Mouse (Mus musculus): ENCODE data around the gene Rab3gap2. TPM values are rescaled to one million over a fixed set of nuclear protein-coding genes. Genes with fewer than 3 reads are reported as not detected.

Rab3gap2 gene
- total RNA-seq (2015) (35.4 and 37.3 TPM in 2 replicates), total RNA-seq (2017) (49.0 and 58.2 TPM in 2 replicates)

DNA sequence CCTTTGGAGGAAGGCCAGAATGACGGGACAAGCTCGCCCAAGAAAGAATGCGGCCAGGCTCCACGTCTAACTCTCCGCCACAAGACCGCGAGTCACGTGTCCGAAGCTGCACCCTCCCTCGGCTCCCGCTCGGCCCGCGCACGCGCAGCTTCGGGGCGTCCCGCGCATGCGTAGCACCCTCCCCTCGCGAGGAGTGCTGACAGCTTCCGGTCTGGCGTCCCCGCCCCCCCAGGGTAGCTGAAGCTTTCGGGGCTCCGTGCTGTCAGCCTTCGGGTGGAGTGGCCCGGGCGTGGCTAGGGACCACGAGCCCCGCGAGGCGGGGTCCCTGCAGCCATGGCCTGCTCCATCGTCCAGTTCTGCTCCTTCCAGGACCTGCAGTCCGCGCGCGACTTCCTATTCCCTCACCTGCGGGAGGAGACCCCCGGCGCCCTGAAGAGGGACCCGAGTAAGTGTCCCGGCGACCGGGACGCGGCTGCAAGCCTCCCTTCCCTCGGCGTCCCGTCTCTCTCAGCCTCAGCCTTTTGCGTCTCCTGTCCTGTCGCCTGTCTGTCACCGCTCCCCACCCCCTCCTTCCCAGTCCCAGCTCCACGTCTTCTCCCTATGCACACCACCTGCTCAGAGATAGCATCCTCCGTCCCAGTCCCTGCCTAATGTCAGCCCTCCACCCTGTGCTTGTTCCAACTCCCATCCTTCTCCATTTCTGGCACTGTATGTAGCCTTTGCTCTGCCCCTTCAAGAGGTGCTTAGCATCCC is at the start of gene Rab3gap2:
Gene Rab3gap2, plus strand, starts transcription at position 209 of the 753 bp plus-strand sequence.
- ATAC-seq (replicated peaks; ENCODE audit: poor library complexity): peak; percentile 69

DNA sequence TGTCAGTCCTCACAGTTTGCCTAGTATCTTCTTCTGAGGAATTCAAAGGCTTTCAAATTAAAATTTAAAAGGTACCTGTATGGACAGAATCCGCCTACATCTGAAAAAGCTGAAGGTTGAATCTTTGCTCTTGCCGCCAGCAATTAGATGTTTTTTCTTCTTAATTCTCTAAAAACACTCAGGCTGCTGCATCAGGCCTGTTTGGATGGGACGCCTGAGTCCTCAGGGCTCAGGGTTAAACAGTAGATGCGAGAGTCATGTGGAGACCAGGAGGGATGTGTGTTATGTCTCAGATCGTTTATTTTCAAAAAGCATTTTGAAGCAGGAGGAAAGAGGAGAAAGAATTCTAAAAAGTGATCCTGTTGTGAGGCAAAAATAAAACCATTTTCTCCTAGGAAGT is 30.3 kb upstream of the Rab3gap2 start:
- no peak for ATAC-seq (replicated peaks; ENCODE audit: poor library complexity)

DNA sequence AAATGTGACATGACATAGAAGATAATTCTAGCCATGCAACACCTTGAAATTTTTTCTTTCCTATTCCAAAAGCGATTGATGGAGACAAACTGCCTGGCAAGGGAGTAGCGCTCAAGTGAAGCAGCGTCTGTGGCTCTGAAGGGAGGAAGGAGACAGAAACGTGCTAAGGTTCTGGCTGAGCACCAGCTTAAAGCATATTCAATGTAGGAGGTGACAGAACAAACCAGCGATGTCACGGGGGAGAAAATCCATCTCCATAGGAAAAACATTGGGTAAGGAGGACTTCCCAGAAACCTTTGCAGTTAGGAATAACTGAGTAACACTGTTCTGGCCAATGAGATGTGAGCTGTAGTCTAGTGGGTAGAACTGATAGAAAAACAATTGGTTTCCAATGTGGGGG is 26.1 kb upstream of the Rab3gap2 start:
- no peak for ATAC-seq (replicated peaks; ENCODE audit: poor library complexity)

DNA sequence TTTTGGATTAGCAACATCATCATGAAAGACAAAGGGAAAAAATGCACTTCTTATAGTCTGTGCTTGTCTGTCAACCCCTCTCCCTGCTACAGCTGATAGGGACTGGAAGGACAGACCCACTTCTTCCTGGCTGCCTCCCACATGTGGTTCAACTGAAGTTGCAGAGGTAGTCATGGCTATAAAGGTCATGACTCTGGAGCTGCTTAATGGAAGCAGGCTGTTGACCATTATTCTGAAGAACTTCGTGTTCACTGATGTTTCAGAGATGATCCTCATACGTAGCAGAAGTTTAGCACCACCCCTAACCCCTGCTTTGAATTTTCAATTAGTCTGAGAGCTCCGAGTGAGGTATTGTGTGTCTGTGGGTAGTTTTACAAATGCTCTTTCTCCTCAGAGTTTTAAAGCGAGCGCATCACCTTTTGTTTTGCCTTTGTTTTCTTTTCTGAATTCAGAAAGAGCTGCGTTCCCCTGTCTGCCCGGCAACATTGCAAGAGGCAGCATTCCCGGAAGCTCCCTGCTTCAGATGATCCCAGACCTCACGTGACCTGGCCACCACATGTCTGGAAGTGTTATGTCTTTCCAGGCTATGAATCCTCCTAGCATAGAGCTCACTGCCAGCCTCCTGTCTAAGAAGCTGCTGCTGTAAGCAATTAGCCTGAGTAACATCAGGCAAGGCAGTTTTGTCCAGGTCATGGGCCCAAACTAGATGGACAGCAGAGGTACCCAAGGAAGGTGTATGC is 20.2 kb upstream of the Rab3gap2 start:
- ATAC-seq (replicated peaks; ENCODE audit: poor library complexity): no peak

DNA sequence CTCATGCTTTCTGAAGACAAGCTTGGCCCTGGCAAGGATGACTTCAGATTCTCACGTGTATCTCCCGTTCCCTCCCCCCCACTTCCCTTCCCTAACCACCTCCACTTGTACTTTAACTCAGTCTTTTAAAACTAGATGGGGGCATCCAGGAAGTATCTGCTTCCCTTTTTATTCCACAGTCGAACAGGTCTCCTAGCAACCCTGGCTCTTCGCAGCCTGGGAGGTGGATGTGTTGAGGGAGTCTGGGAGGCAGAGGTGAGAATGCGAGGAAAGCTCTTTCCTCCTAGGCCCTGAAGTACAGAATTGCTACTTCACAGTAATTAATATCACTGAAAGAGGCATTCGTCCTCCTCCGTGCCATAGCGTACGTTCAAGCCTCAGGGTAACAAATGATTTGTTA is 18.4 kb upstream of the Rab3gap2 start:
- peak; percentile 35 for ATAC-seq (replicated peaks; ENCODE audit: poor library complexity)

DNA sequence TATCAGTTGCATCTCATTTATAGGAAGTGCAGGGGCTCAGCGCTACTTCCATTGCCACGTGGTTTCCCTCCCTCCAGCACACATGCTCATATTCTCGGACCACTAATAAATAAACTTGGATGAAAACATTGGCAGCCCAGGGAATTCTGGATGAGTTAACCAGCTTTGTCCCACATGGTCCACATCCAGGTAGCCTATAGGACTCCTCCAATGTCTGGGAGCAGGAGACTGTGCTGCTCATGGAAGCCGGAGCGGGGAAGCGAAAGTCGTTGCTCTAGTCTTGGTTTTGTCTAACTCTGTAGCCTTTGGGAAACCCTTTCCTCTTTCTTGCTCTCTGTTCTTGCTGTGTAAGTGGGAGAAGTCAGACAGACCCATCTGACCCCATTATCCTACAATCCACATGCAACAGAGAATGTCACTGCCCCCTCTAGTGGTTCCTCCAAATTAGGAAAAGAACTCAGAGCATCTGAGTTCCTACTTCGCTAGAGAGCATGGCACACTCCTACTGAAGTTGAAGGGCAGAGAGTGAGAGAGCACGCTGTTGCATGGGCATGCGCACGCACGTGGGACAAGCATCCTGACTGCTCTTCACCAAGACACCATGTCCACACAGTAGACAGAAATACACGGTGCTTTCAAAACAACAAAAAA is 16.7 kb upstream of the Rab3gap2 start:
- peak; percentile 83 for ATAC-seq (replicated peaks; ENCODE audit: poor library complexity)

DNA sequence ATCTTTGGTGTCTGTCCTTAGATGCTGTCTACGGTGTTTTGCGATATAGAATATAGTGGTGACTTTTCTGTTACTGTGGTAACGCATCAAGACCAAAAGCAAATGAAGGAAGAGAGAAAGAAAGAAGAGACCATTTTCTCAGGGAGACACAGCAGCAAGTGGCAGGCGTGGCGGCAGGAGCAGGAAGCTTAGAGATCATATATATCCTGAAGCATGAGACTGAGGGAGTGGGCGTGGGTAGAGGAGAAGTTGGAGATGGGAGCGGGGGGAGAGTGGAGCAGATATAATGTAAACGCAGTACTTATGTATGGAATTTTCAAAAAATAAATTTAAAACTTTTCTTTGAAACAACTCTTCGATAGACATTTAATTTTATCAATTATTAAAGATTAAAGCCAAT is 14.0 kb upstream of the Rab3gap2 start:
- no peak for ATAC-seq (replicated peaks; ENCODE audit: poor library complexity)

DNA sequence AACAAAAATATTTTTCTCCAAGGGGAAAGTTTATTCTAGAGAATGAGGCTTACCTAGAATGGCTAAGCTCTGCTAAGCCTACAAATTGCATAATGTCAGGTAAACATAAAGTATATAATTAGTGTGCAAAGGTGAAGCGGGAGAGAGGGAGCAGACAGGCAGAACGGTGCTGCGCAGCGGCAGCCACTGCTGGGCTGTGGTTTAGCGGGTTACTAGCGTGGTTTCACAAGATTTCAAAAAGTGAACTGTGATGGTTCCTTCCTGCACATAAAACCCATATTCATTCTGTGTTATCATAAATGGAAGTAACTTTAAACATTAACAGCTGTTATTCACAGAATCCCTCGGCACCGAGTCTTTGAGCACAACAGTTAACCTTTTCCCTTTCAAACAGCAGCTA is 11.8 kb upstream of the Rab3gap2 start:
- ATAC-seq (replicated peaks; ENCODE audit: poor library complexity): peak; percentile 32; the same call in 1 of the 2 replicates

DNA sequence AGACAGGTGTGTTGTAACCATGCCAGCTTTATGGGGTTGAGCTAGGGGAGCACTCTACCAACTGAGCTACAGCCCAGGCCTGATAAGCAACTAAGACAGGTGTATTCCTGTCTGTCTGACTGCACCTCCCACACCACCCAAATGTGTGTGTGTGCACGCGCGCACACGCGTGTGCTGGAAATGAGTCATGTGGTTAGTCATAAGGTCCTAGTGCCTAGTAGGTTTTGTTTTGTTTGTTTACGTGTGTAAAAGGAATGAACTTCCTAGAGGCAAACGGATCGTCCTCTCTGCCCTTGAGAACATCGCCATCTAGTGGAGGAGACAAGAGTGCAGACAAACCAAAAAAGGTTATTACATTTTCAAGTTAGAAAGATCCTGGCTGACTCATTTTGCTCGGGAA is 10.4 kb upstream of the Rab3gap2 start:
- ATAC-seq (replicated peaks; ENCODE audit: poor library complexity): peak; percentile 88

DNA sequence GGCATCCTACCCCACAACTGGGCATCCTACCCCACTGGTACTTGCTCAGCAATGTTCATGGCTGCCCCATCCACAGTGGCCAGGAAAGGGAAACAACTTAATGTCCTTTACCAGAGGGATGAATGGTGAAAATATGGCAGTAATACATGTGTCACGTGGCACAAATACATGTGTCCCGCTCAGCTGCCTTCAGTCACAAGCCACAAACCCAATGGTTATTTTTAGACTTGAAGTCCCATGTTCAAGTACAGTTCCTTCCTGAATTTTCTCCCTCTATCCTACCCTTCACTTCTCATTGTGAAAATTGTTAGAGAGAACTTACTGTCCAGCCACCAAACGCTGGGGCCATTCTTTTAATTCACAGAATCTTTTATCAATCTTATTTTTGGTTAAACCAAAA is 7.6 kb upstream of the Rab3gap2 start:
- ATAC-seq (replicated peaks; ENCODE audit: poor library complexity): peak; percentile 36

DNA sequence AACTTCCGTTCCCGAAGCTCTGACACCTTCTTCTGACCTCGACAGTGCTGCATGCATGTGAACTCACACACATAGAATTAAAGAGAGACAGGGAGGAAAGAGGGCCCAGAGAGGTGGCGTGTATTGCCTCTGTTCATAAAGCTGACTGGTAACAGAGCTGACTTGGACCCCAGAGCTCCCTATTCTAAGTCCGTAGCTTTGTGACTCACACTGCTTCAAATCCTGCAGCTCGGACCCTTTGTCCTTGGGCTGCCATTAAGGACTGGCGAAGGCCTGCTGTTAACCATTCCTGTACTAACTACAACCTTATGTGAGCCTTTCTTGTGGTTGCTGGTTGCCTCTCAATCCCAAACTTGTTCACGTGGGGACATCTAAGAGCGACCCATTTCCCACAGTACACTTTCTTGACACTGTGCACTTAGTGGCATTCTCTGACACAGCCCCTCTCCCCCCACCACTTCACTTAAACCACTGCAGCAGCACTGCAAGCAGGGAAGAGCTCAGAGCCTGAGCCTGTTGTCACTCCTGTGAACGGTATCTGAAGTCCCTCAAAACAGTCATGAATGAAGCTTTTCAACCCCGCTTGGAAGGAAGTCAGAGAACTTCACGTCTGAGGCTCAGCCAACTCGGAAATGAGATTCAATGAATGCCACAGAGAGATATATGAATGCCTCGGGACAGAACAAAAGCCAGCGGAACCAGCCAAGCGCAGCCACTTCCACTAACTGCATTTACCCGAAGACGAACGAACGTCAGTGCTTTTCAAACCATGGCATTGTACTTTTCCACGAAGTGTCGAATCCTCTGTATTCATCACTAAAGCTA is 3.1 kb upstream of the Rab3gap2 start:
- no peak for ATAC-seq (replicated peaks; ENCODE audit: poor library complexity)

DNA sequence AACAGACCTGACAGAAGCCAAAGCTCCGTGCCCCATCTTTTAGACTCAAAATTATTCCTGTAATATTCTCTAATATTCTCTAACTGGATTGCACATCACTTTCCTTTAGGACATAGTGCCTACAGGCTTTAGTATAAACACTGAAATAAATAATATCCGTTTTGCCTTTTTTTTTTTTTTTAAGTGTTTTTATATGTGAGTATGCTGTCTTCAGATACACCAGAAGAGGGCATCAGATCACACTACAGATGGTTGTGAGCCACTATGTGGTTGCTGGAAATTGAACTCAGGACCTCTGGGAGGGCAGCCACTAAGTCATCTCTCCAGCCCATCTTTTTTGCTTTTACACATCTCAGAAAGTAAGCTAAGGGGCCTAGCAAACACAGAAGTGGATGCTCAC is 1.9 kb upstream of the Rab3gap2 start:
- ATAC-seq (replicated peaks; ENCODE audit: poor library complexity): no peak

DNA sequence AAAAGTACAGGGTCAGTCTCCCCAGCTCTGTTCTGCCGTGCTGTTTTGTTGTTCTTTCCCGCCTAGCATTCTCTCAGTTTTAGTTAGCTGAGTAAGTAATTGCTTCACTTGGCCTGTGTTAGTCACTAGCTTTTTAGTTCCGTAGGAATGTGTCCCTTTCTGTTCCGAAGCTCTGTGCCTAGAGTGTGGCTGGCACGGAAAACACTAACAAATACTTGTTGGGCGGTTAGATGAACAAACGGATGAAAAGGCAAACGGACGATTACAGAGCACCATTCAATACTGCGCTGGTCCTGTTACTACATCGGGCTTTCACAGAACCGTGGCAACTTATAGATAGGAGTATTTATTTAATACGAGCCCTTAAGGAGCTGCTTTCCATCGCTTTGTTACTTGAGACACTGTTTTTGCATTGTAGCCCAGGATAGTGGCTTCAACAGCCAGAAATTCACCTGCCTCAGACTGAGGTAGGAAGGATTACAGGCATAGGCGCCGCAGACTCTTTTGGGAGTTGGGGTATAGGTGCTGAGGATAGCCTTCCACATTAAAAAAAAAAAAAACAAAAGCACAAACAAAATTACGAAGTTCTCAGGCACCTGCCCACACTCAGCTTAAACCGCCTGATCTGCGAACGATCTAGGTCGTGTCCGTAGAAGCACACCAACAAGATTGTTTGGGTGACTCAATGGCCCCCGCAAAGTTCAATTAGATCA is 565 bp upstream of the Rab3gap2 start:
- ATAC-seq (replicated peaks; ENCODE audit: poor library complexity): peak; percentile 4; the same call in 1 of the 2 replicates

DNA sequence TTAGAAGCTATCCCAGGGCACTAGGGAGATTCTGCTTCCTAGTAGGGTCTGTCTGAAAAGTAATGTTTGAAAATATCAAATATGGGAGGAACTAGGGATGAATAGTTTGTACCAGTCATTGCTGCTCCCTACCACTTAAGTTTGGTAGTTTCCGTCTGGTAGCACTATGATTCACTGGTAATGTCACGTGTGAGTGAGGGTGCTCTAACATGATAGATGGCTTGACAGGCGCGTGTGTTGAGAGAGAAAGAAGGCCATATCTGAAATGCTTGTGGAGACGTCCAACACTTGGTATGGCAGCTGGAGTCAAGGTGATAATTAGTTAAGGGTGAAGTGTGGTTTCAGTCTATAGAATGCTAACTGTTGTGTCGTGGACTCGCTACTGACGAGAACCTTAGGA is 1.2 kb downstream of the Rab3gap2 start:
- peak; percentile 47 for ATAC-seq (replicated peaks; ENCODE audit: poor library complexity)

DNA sequence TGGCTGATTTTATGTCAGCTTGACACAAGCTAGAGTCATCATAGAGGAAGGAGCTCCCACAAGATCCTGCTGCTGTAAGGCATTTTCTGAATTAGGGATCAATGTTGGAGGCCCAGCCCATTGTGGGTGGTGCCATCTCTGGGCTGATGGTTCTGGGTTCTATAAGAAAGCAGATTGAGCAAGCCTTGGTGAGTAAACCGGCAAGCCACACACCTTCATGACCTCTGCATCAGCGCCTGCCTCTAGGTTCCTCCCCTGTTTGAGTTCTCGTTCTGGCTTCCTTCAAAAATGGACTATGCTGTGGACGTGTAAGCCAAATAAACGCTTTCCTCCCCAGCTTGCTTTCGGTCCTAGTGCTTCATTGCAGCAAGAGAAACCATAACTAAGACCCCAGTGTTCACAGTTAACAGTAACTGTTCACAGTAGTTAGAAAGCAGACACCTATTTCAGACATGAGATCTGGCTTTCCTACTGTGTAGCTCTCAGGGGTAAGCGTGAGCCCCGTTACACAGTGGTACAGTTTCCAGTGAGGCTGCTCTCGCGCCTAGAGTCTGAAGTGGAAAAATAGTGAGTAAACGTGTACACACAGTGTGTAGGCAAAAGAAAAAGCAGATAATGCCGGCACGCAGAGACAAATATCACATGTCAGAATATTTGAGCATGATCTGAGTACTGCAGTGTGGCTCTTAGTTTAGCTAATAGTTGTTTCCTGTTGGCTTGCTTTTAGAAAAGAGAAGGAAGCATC is 4.1 kb downstream of the Rab3gap2 start:
- peak; percentile 7 for ATAC-seq (replicated peaks; ENCODE audit: poor library complexity)

DNA sequence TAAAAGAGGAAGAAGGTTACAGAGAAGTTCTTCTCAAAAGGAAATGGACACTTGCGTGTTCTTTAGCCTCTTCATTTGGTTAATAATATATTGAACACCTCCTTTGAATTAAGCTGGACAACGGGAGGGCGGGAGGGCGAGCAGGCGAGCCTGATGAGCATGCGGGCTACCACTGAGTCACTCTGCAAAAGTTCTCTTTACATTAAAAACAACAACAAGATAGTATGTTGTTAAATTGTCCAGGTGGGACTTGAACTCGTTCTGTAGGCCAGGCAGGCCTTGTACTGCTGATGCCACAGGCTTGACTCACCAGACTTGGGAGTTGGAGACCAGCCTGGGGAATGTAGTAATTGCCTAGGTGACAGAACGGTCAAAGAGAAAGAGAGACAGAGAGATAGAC is 4.8 kb downstream of the Rab3gap2 start:
- ATAC-seq (replicated peaks; ENCODE audit: poor library complexity): no peak

DNA sequence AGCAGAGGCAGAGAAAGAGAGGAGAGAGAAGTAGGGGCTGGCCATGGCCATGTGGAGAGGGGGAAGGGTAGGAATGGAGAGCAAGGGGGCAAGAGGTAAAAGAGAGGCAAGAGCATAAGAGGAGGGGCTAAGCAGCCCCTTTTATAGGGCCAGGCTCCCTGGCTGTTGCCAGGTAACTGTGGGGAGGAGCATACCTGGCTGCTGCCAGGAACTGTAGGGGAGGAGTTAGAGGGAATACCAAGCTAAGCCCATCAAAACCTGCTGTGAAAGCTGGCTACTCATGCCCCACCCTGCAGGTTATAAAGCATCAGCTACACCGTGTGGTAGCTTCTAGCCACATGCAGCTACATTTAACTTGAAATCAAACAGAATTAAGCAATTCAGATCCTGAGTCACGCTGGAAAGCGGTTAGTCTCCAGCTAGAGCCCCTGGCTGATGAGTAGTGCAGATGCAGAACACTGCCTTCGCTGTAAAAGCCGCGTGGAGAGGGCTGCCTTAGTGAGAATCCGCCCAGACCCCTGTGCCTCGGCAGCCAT is 5.8 kb downstream of the Rab3gap2 start:
- peak; percentile 71 for ATAC-seq (replicated peaks; ENCODE audit: poor library complexity)

DNA sequence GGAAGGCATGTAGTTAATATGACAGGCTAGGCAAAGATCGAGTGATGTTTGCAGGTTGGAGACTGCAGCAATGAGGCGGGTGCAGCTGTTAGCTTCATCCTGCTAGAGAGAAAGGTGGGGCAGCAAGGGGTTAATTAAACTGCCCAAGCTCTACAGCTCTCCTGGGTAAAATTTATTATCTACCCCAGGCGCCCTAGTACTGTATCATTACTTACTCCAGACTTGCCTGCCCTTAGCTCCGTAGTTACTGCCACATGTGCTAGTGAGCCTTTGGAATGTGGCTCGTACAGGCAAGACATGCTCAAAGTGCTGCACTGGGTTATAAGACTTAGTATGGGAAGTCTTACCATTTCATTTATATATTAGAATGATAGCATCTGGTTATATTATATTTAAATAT is 12.4 kb downstream of the Rab3gap2 start:
- no peak for ATAC-seq (replicated peaks; ENCODE audit: poor library complexity)

DNA sequence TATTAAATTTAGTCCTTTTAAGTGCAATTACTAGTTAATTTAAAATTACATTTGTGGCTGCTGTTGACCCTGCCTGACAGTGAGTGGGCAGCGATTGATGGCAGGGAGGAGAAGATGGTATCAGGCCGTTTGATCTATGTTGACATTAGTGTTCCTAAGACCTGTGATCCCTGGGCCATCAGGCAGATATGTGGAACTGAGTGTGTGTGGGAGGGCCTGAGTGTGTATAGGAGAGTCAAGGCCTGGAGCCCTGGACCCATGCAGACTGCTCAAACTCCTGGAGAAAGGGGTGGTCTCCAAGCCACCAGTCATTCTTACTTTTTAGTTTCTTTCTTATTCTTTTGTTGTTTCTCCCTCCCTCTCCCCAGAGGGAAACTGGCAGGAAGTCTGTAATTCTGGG is 12.8 kb downstream of the Rab3gap2 start:
- no peak for ATAC-seq (replicated peaks; ENCODE audit: poor library complexity)
